Mouse (Mus musculus): Measurements from ENCODE around the gene Snrpg. TPM values are rescaled to one million over a fixed set of nuclear protein-coding genes. Genes with fewer than 3 reads are reported as not detected.

The Snrpg gene
- polyA plus RNA-seq, 1 experiment, result 60.7 TPM

DNA sequence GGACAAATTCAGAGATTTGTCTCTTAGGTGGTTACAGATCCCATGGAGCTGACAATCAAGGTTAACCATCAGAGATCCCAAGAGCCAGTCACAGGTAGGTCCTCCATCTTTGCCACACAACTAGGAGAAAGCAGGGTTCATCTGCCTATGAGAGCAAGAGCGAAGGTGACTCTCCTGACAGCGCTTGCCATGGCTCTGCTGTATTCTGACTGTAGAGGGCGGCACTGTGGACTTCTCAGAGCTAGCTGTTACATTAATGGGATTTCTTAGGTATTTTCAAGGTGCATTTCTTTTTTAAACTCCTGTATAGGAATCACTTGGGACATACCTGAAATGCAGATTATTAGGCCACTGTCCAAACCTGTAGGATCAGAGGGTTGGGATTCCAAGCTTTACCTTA, 16.2 kb upstream of the Snrpg start:
- H3K27ac ChIP-seq (ENCODE audit: insufficient read depth, low read length), result no peak overlapping the region
- no peaks in the 10 kb centered on the region for H3K4me1 ChIP-seq (ENCODE audit: control insufficient read depth, insufficient read depth, insufficient read length)
- H3K27me3 ChIP-seq (ENCODE audit: control insufficient read depth, insufficient read depth, low read length), result no peaks in the 10 kb centered on the region
- no peak overlapping the region for H3K4me3 ChIP-seq (ENCODE audit: extremely low read depth, insufficient read depth, insufficient read length)
- 86% methylated on average over 3 of the region's 3 CpGs for WGBS
- no peak for DNase-seq (ENCODE audit: low read depth in 1 of 2, low spot score in 2 of 2)
- H3K36me3 ChIP-seq (ENCODE audit: control insufficient read depth, insufficient read depth, low read length), result no peaks in the 10 kb centered on the region
- TF ChIP-seq CTCF (IDR thresholded peaks at IDR 0.05; ENCODE audit: extremely low read depth, insufficient read depth, insufficient read length, insufficient replicate concordance) (no peak), POLR2A (IDR thresholded peaks at IDR 0.05; ENCODE audit: low read depth, low read length) (no peak)

GRCm38 (mm10) chr6:86356956-86357355, 14.1 kb upstream of the Snrpg start:
- no peak overlapping the region for H3K4me3 ChIP-seq (ENCODE audit: extremely low read depth, insufficient read depth, insufficient read length)
- 42% methylated on average over 9 of the region's 9 CpGs for WGBS
- H3K27me3 ChIP-seq (ENCODE audit: control insufficient read depth, insufficient read depth, low read length), result no peaks in the 10 kb centered on the region
- no peak overlapping the region for H3K27ac ChIP-seq (ENCODE audit: insufficient read depth, low read length)
- DNase-seq (ENCODE audit: low read depth in 1 of 2, low spot score in 2 of 2), result no peak
- no peaks in the 10 kb centered on the region for H3K36me3 ChIP-seq (ENCODE audit: control insufficient read depth, insufficient read depth, low read length)
- TF ChIP-seq CTCF (IDR thresholded peaks at IDR 0.05; ENCODE audit: extremely low read depth, insufficient read depth, insufficient read length, insufficient replicate concordance) (no peak), POLR2A (IDR thresholded peaks at IDR 0.05; ENCODE audit: low read depth, low read length) (no peak)
- no peaks in the 10 kb centered on the region for H3K4me1 ChIP-seq (ENCODE audit: control insufficient read depth, insufficient read depth, insufficient read length)

DNA sequence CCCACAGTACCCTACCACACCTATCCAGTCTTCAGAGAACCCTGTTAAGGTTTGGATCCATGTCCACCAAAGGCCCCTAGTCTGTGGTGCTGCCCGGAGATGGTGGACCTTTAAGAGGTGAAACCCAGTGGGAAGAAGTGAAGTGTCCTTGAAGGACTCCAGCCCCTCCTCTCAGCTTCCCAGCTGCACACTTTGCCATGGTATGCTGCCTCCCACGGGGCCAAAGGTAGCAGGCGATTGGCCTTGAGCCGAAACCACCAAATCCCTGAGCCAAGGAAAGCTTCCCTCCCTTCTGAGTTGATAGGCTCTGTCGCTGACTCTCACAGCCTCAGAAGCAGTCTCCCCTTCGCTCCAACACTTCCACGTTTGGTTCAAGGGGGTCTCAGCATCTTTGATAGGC, 10.4 kb upstream of the Snrpg start:
- Histone ChIP-seq H3K27ac (ENCODE audit: insufficient read depth, low read length) (no peak overlapping the region), H3K4me3 (ENCODE audit: extremely low read depth, insufficient read depth, insufficient read length) (no peak overlapping the region), H3K4me1 (ENCODE audit: control insufficient read depth, insufficient read depth, insufficient read length) (no peaks in the 10 kb centered on the region), H3K27me3 (ENCODE audit: control insufficient read depth, insufficient read depth, low read length) (no peaks in the 10 kb centered on the region), H3K36me3 (ENCODE audit: control insufficient read depth, insufficient read depth, low read length) (no peaks in the 10 kb centered on the region)
- TF ChIP-seq CTCF (IDR thresholded peaks at IDR 0.05; ENCODE audit: extremely low read depth, insufficient read depth, insufficient read length, insufficient replicate concordance), result no peak
- TF ChIP-seq POLR2A (IDR thresholded peaks at IDR 0.05; ENCODE audit: low read depth, low read length), result no peak
- whole genome bisulfite sequencing, result 72% methylated on average over 7 of the region's 7 CpGs
- no peak for DNase-seq (ENCODE audit: low read depth in 1 of 2, low spot score in 2 of 2)

DNA sequence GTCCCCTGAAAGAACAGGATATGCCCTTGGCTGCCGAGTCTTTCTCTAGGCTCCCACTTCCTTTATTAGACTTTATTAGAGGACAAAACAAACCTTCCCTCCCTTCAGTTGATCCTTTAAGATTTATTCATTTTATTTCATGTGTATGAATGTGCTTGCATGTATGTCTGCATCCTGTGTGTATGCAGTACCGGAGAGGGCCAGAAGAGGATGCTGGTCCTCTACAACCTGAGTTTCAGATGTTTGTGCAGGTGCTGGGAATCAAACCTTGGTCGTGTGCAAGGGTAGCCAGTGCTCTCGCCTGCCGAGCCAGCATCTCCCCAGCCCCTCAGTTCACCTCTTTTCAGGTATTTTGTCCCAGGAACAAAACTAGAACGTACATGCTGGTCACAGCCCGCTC, 9.7 kb upstream of the Snrpg start:
- no peaks in the 10 kb centered on the region for H3K36me3 ChIP-seq (ENCODE audit: control insufficient read depth, insufficient read depth, low read length)
- 92% methylated on average over 7 of the region's 7 CpGs for WGBS
- no peak for DNase-seq (ENCODE audit: low read depth in 1 of 2, low spot score in 2 of 2)
- no peaks in the 10 kb centered on the region for H3K27me3 ChIP-seq (ENCODE audit: control insufficient read depth, insufficient read depth, low read length)
- TF ChIP-seq CTCF (IDR thresholded peaks at IDR 0.05; ENCODE audit: extremely low read depth, insufficient read depth, insufficient read length, insufficient replicate concordance), result no peak
- TF ChIP-seq POLR2A (IDR thresholded peaks at IDR 0.05; ENCODE audit: low read depth, low read length), result no peak
- H3K27ac ChIP-seq (ENCODE audit: insufficient read depth, low read length), result no peak overlapping the region
- H3K4me1 ChIP-seq (ENCODE audit: control insufficient read depth, insufficient read depth, insufficient read length), result peaks cover 3% of the 10 kb centered on the region; the same call in 1 of the 2 replicates
- H3K4me3 ChIP-seq (ENCODE audit: extremely low read depth, insufficient read depth, insufficient read length), result no peak overlapping the region

DNA sequence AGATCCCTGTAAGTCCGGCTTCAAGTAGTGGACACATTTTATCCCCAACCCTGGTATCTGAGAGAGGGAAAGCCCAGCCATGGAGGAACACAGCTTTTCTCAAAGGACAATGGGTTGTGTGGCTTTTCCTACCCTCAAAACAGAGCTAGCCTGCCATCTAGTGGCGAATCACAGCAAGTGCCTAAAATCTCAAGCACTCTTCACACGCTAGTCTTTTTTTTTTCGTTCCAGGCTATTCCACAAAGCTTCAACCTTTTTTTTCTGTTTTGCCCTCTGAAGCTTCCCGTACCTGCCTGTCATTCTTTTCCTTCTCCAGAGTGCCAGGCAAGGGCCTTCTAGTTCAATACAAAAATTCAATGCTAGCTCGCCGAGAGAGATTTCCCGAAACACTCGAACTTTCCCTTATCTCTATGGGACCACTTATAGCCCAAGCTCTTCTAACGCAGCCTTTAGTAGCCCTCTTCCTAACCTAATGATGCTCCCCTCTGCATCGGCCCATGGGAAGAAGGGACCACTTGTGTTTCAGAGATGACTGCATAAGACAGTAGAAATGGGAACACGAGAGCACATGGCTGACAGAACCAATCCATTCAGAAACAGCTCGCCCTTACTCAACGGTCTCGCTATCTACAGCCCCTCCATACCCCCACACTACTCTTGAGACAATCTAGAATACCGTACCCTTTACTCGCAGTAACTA, 6.5 kb upstream of the Snrpg start:
- peak; percentile 53 to 69 for DNase-seq (ENCODE audit: low read depth in 1 of 2, low spot score in 2 of 2)

GRCm38 (mm10) chr6:86365371-86366124, 5.6 kb upstream of the Snrpg start, which contains the start of gene Fam136a:
Gene Fam136a (plus strand): TSS chr6:86365646.
- DNase-seq (ENCODE audit: low read depth in 1 of 2, low spot score in 2 of 2), result peak; percentile 92 to 93
- Histone ChIP-seq H3K27me3 (ENCODE audit: control insufficient read depth, insufficient read depth, low read length) (no peaks in the 10 kb centered on the region), H3K4me1 (ENCODE audit: control insufficient read depth, insufficient read depth, insufficient read length) (peaks cover 4% of the 10 kb centered on the region; the same call in 1 of the 2 replicates), H3K36me3 (ENCODE audit: control insufficient read depth, insufficient read depth, low read length) (0 out of 2 replicates have a peak, but pooled peaks cover 1% of the 10 kb centered on the region), H3K27ac (ENCODE audit: insufficient read depth, low read length) (peak within 1 kb of the TSS; percentile 85), H3K4me3 (ENCODE audit: extremely low read depth, insufficient read depth, insufficient read length) (peak within 1 kb of the TSS; percentile 67)
- WGBS, result under 1% methylated on average over 76 of the region's 76 CpGs
- TF ChIP-seq POLR2A (IDR thresholded peaks at IDR 0.05; ENCODE audit: low read depth, low read length) (peak; percentile 68), CTCF (IDR thresholded peaks at IDR 0.05; ENCODE audit: extremely low read depth, insufficient read depth, insufficient read length, insufficient replicate concordance) (peak; percentile 88)

More for the DNA sequence above, 6.5 kb upstream of the Snrpg start:
- H3K27ac ChIP-seq (ENCODE audit: insufficient read depth, low read length), result 0 out of 2 replicates have a peak overlapping the region, but pooled peaks have one; percentile 24
- H3K27me3 ChIP-seq (ENCODE audit: control insufficient read depth, insufficient read depth, low read length), result no peaks in the 10 kb centered on the region
- peak overlapping the region; percentile 67 for H3K4me3 ChIP-seq (ENCODE audit: extremely low read depth, insufficient read depth, insufficient read length)
- peaks cover 3% of the 10 kb centered on the region; the same call in 1 of the 2 replicates for H3K4me1 ChIP-seq (ENCODE audit: control insufficient read depth, insufficient read depth, insufficient read length)
- WGBS, result under 1% methylated on average over 17 of the region's 17 CpGs
- TF ChIP-seq CTCF (IDR thresholded peaks at IDR 0.05; ENCODE audit: extremely low read depth, insufficient read depth, insufficient read length, insufficient replicate concordance), result peak; percentile 74; the same call in 1 of the 2 replicates
- TF ChIP-seq POLR2A (IDR thresholded peaks at IDR 0.05; ENCODE audit: low read depth, low read length), result no peak
- H3K36me3 ChIP-seq (ENCODE audit: control insufficient read depth, insufficient read depth, low read length), result 0 out of 2 replicates have a peak, but pooled peaks cover 1% of the 10 kb centered on the region
